Mouse (Mus musculus) heart, postnatal 25 days (tissue): ENCODE measurements around the gene Rfwd3. TPM values are rescaled to one million over a fixed set of nuclear protein-coding genes. Genes with fewer than 3 reads are reported as not detected.
"Not testable (repeated sequence)": the region's sequence is repeated elsewhere in the genome, so short reads cannot be mapped to it uniquely, and the experiment has no call there.

Experiments used
- DNase-seq: peaks from one replicate; pipeline ENCODE4 v3.0.0; 2022; ENCODE audit warnings: low spot score
- intact Hi-C: fragments of 180-260 bp; cut with DNase I; formaldehyde crosslinking; loops from one replicate; pipeline ENCODE4 v1.15.1; 2025
- total RNA-seq, 2 experiments: library from RNA; stranded (reverse); gene quantifications; 2 replicates each; pipeline ENCODE4 v1.2.3; 2021

Gene Rfwd3
- total RNA-seq, result 10 to 100 TPM; 16.7 to 17.9 TPM

- intact Hi-C loops, result loop anchor here (2.0 kb wide), 1 partner anchor 41 kb away; the partner anchor contains the start of gene Glg1
- DNase-seq, result peak; percentile 96
These were observed at the start of gene Rfwd3 for GRCm38 (mm10) chr8:111299821-111300568. Rfwd3 (minus strand) TSS chr8:111300222.

- intact Hi-C loops, result loop anchor here (1.0 to 5.0 kb wide), 4 partner anchors 96 to 319 kb away; partner anchors contain the start of gene Znrf1
- DNase-seq, result peak; percentile 41
These were observed 43.2 kb upstream of the Rfwd3 start for GRCm38 (mm10) chr8:111343225-111343624.

GRCm38 (mm10) chr8:111340186-111340585 lies 40.2 kb upstream of the Rfwd3 start:
- no peak for DNase-seq
- intact Hi-C loops, result loop anchor here (5.0 kb wide), 2 partner anchors 197 to 257 kb away; partner anchors contain the start of gene Znrf1

DNA sequence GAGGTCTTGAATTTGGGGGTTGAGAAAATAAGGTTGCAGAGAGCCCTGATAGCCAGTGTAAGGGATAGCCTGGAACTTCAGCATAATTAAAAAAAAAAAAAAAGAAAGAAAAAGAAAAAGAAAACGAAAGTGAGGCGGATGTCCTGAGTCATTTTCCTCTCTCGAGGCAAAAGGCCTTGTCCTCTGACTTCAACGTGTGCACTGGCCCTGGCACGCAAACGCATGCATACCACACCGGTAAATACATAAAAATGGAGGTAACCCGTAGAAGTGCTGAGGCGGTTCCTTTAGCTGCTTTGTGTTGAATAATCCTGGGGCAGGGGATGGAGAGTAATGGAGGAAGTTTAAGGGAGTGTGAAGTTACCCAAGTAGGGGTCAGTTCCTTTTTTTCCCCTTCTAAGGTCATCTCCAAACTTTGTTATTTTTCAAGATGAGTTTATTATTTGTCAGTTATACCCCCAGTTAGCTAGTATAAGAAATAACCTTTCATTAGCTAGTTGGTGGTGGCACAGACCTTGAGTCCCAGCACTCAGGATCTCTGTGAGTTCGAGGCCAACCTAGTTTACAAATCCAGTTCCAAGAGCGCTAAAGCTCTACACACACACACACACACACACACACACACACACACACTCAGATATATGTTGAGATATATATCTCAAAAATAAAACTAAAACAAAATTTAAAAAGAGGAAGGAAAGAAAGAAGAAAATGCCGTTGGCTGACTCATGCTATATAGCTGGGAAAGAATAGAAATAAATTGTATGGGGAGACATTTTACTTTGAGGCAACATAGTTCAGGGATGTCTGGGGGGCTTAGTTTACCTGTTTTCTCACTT lies 38.6 kb upstream of the Rfwd3 start:
- intact Hi-C loops, result no loop called here
- DNase-seq, result no peak

DNA sequence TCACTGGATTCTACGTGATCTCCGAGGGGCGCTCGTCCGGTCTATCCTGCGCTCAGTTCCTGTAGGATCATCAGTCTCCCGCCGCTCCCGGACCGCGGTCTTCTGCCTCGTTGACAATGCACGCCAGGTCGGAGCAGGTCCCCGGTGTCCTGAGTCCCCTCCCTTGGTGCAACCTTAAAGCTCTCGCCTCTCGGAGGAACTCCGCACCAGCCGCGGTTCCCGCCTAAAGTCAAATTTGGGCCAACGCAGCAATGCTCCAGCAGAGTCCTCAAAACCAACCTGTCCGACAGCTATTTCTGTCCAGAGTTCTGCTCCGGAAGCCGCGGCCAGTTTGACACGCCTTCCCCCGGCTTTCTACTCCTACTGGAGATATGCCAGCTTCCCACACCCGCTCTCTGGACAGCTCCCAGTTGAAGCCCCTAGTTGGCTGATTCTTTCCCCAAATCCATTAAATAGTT lies 37.9 kb upstream of the Rfwd3 start, which contains the start of gene Mlkl:
Mlkl (minus strand) TSS at position 288 of the 458 bp plus-strand sequence.
- peak; percentile 26 for DNase-seq
- intact Hi-C loops, result no loop called here

DNA sequence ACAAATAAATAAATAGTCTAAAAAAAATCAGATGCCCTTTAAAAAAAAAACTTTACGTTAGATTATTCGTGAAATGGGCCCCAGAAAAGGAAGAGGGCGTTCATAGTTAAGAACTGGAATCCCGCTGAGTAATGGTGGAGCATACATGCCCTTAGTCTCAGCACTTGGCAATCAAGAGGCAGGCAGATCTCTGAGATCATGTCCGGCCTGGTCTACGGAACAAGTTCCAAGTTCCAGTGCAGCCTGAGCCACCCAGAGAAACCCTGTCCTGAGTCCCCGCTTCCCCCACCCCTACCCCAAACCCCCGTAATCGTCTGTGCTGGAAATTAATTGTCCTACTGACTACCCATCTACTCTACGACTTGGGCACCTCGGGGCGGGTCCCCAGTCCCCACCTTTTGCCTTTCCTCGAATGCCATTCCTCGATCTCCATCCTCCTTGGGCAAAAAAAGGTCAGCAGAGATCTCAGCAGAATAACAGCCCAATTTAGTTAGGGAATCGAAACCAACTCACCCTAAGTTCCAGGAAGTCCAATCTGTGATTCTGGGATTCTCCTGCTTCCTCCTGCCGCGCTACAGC lies 37.4 kb upstream of the Rfwd3 start:
- DNase-seq, result no peak
- intact Hi-C loops, result no loop called here

GRCm38 (mm10) chr8:111336692-111337091 lies 36.7 kb upstream of the Rfwd3 start:
- no peak for DNase-seq
- intact Hi-C loops, result no loop called here

DNA sequence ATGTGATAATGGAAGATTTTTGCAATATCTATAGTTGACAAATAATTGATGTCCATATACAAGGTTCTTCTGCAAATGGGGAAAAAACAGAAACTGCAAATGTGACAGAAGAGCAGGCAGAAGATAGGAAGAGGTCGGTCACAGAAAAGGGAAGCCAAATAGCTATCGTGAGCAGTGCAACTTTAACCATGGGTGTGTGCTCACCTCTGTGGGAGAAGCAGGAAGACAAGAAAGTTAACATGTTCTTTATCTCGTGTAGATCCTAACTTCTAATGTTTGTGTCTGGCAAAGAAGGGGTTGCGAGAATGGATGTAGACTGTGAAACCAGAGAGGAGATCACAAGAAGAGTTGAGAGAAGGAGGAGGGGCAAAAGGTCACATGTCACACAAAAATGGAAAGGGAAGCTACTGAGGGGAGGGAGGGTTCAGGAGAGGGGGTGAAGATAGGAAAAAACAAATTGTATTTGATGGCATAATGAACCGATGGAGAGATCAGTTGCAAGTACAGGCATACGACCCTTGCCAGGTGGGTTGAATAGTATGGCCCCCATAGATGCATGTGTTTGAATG lies 25.3 kb upstream of the Rfwd3 start:
- no peak for DNase-seq

DNA sequence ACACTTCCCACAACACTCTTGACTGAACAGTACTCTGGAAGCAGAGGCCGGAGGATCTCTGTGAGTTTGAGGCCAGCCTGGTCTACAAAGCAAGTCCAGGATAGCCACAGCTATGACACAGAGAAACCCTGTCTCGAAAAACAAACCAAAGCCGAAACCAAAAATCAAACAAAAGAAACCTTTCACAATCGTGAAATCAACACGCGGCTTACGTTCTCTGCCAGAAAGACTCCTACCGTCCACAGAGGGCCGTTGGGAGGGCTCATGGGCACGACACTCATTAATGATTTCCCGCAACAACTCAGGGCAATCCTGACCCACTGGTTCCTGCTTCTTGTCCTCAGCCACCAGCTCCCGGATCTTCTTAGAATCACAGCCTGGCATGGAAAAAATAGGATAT lies 14.7 kb upstream of the Rfwd3 start:
- intact Hi-C loops, result no loop called here
- no peak for DNase-seq

More for the DNA sequence above, 25.3 kb upstream of the Rfwd3 start:
- intact Hi-C loops, result no loop called here

DNA sequence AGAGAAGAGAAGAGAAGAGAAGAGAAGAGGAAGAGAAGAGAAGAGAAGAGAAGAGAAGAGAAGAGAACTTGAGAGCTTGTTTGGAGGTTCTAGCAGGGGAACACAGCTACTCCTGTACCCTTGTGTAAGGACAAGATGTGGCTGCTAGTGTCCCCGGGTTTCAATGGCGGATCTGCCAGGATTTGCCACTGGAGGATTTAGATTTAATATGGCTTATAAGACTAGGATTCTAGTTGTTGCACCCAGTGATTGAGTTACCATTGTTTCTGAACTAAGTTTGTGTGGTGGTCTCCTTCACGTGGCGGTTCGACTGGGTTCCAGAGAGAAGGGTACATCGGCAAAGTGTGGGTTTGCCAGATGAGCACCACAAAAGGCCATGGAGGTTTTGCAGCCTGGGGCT lies 13.9 kb upstream of the Rfwd3 start:
- DNase-seq, intact Hi-C loops: not testable (repeated sequence)

- intact Hi-C loops, result no loop called here
- DNase-seq, result no peak
These were observed 12.7 kb upstream of the Rfwd3 start for GRCm38 (mm10) chr8:111312758-111313162.

DNA sequence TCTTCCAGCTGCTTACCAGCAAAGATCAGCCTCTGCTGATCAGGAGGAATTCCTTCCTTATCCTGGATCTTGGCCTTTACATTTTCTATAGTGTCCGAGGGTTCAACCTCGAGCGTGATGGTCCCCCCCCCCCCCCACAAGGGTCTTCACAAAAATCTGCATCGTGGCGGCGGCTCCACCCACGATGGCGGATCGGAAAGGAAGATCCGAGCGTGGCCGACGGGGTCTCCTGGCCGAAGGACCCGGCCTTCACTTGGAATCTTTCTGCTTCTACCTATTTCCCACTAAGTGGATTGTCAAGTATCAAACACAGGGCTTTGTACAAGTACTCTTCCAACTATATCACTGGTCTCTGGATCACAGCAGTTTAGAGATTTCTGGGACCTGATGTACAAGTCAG lies 10.0 kb upstream of the Rfwd3 start:
- DNase-seq, intact Hi-C loops: not testable (repeated sequence)

- DNase-seq, result no peak
- intact Hi-C loops, result no loop called here
These were observed 5.2 kb upstream of the Rfwd3 start for GRCm38 (mm10) chr8:111305031-111305730.

DNA sequence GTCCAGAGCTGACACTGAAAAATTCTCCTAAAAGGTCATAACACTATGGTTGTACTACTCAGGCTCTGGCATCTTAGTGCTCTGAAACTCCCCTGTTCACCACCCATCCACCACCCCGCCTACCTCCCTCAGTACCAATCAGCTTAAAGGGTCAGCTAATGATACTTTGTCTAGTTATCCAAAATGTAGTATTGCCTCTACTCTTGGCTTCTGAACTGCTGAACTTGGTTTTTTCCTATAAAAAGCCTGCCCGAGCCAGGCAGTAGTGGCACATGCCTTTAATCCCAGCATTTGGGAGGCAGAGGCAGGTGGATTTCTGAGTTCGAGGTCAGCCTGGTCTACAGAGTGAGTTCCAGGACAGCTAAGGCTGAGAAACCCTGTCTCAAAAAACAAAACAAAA lies 4.3 kb upstream of the Rfwd3 start:
- no peak for DNase-seq
- intact Hi-C loops, result no loop called here

DNA sequence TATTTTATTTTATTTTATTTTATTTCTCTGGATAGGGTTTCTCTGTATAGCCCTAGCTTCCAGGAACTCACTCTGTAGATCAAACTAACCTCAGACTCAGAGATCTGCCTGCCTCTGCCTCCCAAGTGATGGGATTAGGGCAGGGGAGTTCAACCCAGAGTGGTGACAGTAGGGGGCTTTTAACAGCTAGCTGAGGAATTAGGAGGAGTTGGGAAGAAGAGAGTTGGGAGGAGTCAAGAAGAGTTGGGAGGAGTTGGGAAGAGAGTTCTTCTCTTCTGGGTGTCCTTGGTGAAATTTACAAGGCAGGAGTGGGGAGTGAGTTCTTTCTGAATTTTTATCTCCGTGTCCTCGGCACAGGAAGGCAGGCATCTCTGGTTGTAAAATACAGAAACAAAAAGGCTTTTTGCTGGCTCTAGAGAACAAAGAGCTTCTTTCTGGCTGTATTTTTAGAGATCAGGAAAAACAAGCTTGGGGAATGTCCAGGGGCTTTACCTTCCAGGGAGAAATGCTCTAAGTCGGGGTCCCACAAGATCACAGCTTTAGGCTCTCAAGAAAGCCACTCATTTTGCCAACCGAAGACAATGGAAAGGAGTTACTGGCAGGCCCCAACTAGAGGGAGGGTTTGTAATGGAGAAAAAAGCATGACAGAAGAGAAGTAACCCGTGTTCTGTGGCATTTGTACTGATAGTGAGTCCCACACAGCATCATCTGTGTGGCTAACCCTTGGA lies 3.2 kb upstream of the Rfwd3 start:
- DNase-seq, intact Hi-C loops: not testable (repeated sequence)

DNA sequence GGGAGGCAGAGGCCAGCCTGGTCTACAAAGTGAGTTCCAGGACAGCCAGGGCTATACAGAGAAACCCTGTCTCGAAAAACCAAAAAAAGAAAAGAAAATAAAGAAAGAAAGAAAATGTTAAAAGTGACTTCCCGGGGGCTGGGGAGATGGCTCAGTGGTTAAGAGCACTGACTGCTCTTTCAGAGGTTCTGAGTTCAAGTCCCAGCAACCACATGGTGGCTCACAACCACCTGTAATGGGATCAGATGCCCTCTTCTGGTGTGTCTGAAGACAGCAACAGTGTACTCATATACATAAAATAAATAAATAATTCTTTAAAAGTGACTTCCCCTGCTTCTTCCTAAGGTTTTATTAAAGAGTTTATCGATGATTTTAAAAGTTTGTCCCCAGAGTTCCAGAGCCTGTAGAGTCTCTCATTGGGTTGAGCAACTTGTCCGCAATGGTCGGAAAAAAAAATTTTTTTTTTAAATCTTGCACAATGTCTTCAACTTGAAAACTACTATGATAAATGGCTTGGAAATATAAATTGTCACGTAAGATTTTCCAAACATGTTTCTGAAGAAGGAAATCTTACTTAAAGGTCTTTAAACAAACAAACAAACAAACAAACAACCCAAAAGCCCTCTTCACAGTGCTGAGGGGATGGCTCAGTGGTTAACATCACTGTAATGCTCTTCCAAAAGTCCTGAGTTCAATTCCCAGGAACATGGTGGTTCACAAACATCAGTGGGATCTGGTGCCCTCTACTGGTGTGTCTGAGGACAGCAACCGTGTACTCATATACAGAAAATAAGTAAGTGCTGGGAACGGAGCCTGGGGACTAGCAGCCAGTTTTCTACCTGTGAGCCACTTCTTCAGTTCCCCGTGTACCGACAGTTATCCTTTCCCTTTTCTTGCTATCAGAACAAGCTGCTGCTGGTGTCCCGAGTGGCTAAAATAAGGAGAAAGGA lies 850 bp upstream of the Rfwd3 start:
- intact Hi-C loops, result no loop called here

DNA sequence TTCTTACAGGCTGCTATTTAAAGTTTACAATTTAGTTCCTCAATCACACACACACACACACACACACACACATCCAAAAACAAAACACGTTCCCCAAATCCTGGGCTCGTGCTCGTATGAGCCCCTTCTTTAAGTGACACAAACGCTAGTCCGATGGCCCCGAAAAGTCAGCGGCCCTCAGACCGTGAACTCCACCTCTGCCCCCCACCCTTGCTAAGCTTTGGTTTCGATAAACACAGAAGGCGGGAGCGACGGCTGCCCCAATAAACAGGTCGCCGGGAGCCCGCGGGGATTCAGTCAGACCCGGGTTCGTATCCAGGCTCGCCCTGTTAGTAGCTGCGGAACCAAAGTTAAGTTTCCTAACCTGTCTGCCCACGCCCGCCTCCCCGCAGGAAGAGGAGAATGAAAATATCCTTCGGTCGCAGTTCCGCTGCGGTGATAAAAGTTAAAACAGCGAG lies 630 bp downstream of the Rfwd3 start:
- intact Hi-C loops, result loop anchor here (2.0 kb wide), 1 partner anchor 41 kb away; the partner anchor contains the start of gene Glg1
- peak; percentile 10 for DNase-seq

More for the DNA sequence above, 850 bp upstream of the Rfwd3 start:
- no peak for DNase-seq
